Mouse (Mus musculus) bone marrow macrophage, adult 2 months (primary cell): ENCODE results near the gene Cdc42ep4. TPM values are rescaled to one million over a fixed set of nuclear protein-coding genes. Genes with fewer than 3 reads are reported as not detected.

Source experiments
- H3K27ac ChIP-seq: 2 replicates; pipeline ENCODE4 v1.5.1; 2012; ENCODE audit warnings: low read depth, low read length; ENCODE audit not compliant: insufficient read depth
- H3K4me1 ChIP-seq: 2 replicates; pipeline ENCODE4 v1.6.1; 2012; ENCODE audit warnings: low read length; ENCODE audit not compliant: control insufficient read depth, insufficient read depth
- H3K4me3 ChIP-seq: 2 replicates; pipeline ENCODE4 v1.5.1; 2012; ENCODE audit warnings: mild to moderate bottlenecking, low read length, moderate library complexity; ENCODE audit not compliant: insufficient read depth
- CTCF ChIP-seq: IDR thresholded peaks from 2 replicates; pipeline ENCODE4 v1.5.1; 2012; ENCODE audit warnings: low read depth, mild to moderate bottlenecking, low read length, moderate library complexity
- POLR2A ChIP-seq: IDR thresholded peaks from 2 replicates; pipeline ENCODE4 v1.6.1; 2012; ENCODE audit warnings: mild to moderate bottlenecking, low read depth, low read length, borderline replicate concordance
- polyA plus RNA-seq: library from polyadenylated mRNA; stranded (reverse); fragments of >200 nt; gene quantifications from 2 replicates; pipeline ENCODE4 v1.2.4, GENCODE M21; 2012; ENCODE audit not compliant: missing spikeins, insufficient read depth, insufficient read length

Gene Cdc42ep4
- polyA plus RNA-seq, 1 experiment: 20.9 TPM

GRCm38 (mm10) chr11:113763449-113763848 is 11.8 kb upstream of the Cdc42ep4 start:
- Histone ChIP-seq H3K4me1 (peaks cover 53% of the 10 kb centered on the region), H3K27ac (no peak overlapping the region), H3K4me3 (no peak overlapping the region)
- TF ChIP-seq CTCF: no peak
- TF ChIP-seq POLR2A: no peak

- Histone ChIP-seq H3K27ac (no peak overlapping the region), H3K4me3 (no peak overlapping the region), H3K4me1 (peaks cover 43% of the 10 kb centered on the region)
- TF ChIP-seq CTCF (no peak), POLR2A (no peak)
Observed at GRCm38 (mm10) chr11:113762136-113762797, 10.6 kb upstream of the Cdc42ep4 start.

GRCm38 (mm10) chr11:113761646-113762045 is 10.0 kb upstream of the Cdc42ep4 start:
- H3K27ac ChIP-seq: no peak overlapping the region
- TF ChIP-seq CTCF: no peak
- TF ChIP-seq POLR2A: no peak
- peaks cover 37% of the 10 kb centered on the region for H3K4me1 ChIP-seq
- H3K4me3 ChIP-seq: no peak overlapping the region

DNA sequence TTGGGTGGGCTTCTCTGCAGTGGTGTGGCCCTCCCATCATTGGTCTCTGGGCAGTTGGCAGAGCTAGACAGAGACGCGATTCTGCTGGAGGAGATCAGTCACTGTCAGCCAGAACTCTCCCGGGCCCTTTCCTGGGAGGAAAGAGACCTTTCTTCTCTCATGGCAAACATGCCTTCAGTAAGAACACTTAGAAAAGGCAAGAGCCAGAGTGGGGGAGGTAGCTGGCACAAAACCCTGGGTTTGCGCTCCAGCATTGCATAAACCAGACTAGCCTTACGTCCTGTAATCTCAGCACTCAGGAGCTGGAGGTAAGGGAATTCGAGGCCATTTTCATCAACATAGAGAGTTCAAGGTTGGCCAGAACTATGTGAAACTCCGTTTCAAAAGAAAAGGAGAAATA is 8.8 kb upstream of the Cdc42ep4 start:
- no peak overlapping the region for H3K4me3 ChIP-seq
- peaks cover 27% of the 10 kb centered on the region for H3K4me1 ChIP-seq
- TF ChIP-seq CTCF: no peak
- no peak for TF ChIP-seq POLR2A
- H3K27ac ChIP-seq: no peak overlapping the region

DNA sequence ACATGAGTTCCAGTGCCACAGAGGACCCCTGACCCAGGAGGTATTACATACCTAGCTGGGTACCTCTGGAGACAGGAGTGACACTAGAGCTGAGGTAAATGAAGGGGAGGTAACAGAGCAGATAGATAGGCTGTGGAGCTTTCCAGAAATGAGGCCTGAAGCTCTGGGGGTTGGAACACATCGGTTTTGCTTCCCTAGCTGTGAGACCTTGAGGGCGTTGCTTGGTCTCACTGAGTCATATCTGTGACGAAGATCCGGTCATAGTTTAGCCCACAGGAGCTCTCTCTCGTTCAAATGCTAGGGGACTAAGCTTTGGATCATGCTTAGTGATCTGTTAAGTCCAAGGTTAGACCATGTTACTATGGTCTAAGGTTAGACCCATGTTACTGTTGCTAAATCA is 7.2 kb upstream of the Cdc42ep4 start:
- H3K4me3 ChIP-seq: no peak overlapping the region
- peaks cover 22% of the 10 kb centered on the region for H3K4me1 ChIP-seq
- TF ChIP-seq CTCF (no peak), POLR2A (no peak)
- no peak overlapping the region for H3K27ac ChIP-seq

- H3K4me3 ChIP-seq: no peak overlapping the region
- peaks cover 5% of the 10 kb centered on the region for H3K4me1 ChIP-seq
- TF ChIP-seq POLR2A (no peak), CTCF (no peak)
- H3K27ac ChIP-seq: no peak overlapping the region
Observed at GRCm38 (mm10) chr11:113756578-113756977, 4.9 kb upstream of the Cdc42ep4 start.

- H3K4me3 ChIP-seq: no peak overlapping the region
- H3K4me1 ChIP-seq: no peaks in the 10 kb centered on the region
Observed at GRCm38 (mm10) chr11:113755878-113756277, 4.2 kb upstream of the Cdc42ep4 start.

GRCm38 (mm10) chr11:113754845-113755244 is 3.2 kb upstream of the Cdc42ep4 start:
- Histone ChIP-seq H3K4me1 (peaks cover 2% of the 10 kb centered on the region), H3K27ac (no peak overlapping the region), H3K4me3 (no peak overlapping the region)
- no peak for TF ChIP-seq CTCF
- TF ChIP-seq POLR2A: no peak

More at GRCm38 (mm10) chr11:113755878-113756277, 4.2 kb upstream of the Cdc42ep4 start:
- no peak overlapping the region for H3K27ac ChIP-seq
- TF ChIP-seq CTCF (no peak), POLR2A (no peak)

- TF ChIP-seq CTCF: no peak
- Histone ChIP-seq H3K4me1 (peaks cover 20% of the 10 kb centered on the region), H3K4me3 (peak overlapping the region; percentile 73), H3K27ac (no peak overlapping the region)
Observed at GRCm38 (mm10) chr11:113752685-113753430, 1.2 kb upstream of the Cdc42ep4 start.

- Histone ChIP-seq H3K4me3 (peak overlapping the region; percentile 73), H3K27ac (peak overlapping the region; percentile 85), H3K4me1 (peaks cover 25% of the 10 kb centered on the region)
- no peak for TF ChIP-seq CTCF
- no peak for TF ChIP-seq POLR2A
Observed at GRCm38 (mm10) chr11:113752158-113752661, 529 bp upstream of the Cdc42ep4 start.
